Mouse (Mus musculus) liver, embryonic 14.5 days (tissue): ENCODE measurements around the gene Dennd1a. TPM values are rescaled to one million over a fixed set of nuclear protein-coding genes. Genes with fewer than 3 reads are reported as not detected.
A peak's percentile ranks its signal among the peaks of the same experiment; 100 is the strongest.

ENCODE experiments used
- ATAC-seq: fragments of 200-750 bp; cut with Nextera tagmentation; 2 replicates; pipeline ENCODE4 v1.8.0; 2017; ENCODE audit warnings: moderate number of reproducible peaks, mild to moderate bottlenecking, moderate library complexity; ENCODE audit not compliant: insufficient read depth
- DNase-seq, 3 experiments: peaks; one replicate each; pipeline ENCODE4 v3.0.0-alpha.2; 2012 to 2013; ENCODE audit warnings: low read depth in 3 of 3, low spot score in 3 of 3
- H3K27ac ChIP-seq: fragments of 300-500 bp; sonication (generic); 2 replicates; pipeline ENCODE4 v1.5.1; 2014; ENCODE audit warnings: moderate library complexity, mild to moderate bottlenecking, control low read depth, inconsistent platforms
- H3K27me3 ChIP-seq: fragments of 300-500 bp; sonication (generic); 2 replicates; pipeline ENCODE4 v1.6.1; 2014; ENCODE audit warnings: mild to moderate bottlenecking, low read length, moderate library complexity; ENCODE audit not compliant: control insufficient read depth, insufficient read depth
- H3K36me3 ChIP-seq: fragments of 300-500 bp; sonication (generic); replicated peaks from 2 replicates; pipeline ENCODE4 v1.6.1; 2014; ENCODE audit warnings: low read depth; ENCODE audit not compliant: control insufficient read depth, insufficient read depth
- H3K4me1 ChIP-seq, 2 experiments: fragments of 200-500 bp in 1 of 2; fragments of 300-500 bp in 1 of 2; sonication (generic) in 1 of 2; replicated peaks; 2 replicates each; pipeline ENCODE4 v1.6.1; 2012 to 2014; ENCODE audit warnings: antibody characterized with exemption in 1 of 2, inconsistent platforms in 1 of 2, low read length in 1 of 2; ENCODE audit not compliant: control insufficient read depth in 2 of 2, insufficient read depth in 2 of 2
- H3K4me2 ChIP-seq: fragments of 300-500 bp; sonication (generic); 2 replicates; pipeline ENCODE4 v1.6.1; 2014; ENCODE audit warnings: low read depth, mild to moderate bottlenecking, control low read depth, moderate library complexity
- H3K4me3 ChIP-seq, 2 experiments: fragments of 200-500 bp in 1 of 2; fragments of 300-500 bp in 1 of 2; sonication (generic) in 1 of 2; 2 replicates each; pipeline ENCODE4 v1.5.1; 2012 to 2014; ENCODE audit warnings: low read depth in 2 of 2, low read length in 2 of 2, mild to moderate bottlenecking in 2 of 2, control low read depth in 1 of 2, inconsistent platforms in 1 of 2, moderate library complexity in 1 of 2; ENCODE audit not compliant: insufficient read depth in 1 of 2
- H3K9ac ChIP-seq: fragments of 300-500 bp; sonication (generic); replicated peaks from 2 replicates; pipeline ENCODE4 v1.6.1; 2014; ENCODE audit warnings: mild to moderate bottlenecking, control low read depth, moderate library complexity
- H3K9me3 ChIP-seq: fragments of 300-500 bp; sonication (generic); 2 replicates; pipeline ENCODE4 v1.6.1; 2016; ENCODE audit warnings: low read length, mixed read lengths; ENCODE audit not compliant: control insufficient read depth
- CTCF ChIP-seq: IDR thresholded peaks from 2 replicates; pipeline ENCODE4 v1.5.1; 2016; ENCODE audit warnings: antibody characterized with exemption, low read depth, control low read depth
- EP300 ChIP-seq: IDR thresholded peaks from 2 replicates; pipeline ENCODE4 v1.6.1; 2016; ENCODE audit warnings: antibody characterized with exemption, low read depth
- WGBS: fragments of 180-500 bp; shearing (Covaris S2); extraction: QIAGEN DNeasy Blood & Tissue Kit; methylation state at CpG from one replicate; pipeline ENCODE4 v1.1.7; 2014; ENCODE audit not compliant: insufficient replicate concordance; 5-methylcytosine and 5-hydroxymethylcytosine counted together
- polyA plus RNA-seq, 2 experiments: library from polyadenylated mRNA; depleted of rRNA in 1 of 2; stranded (reverse) in 1 of 2; unstranded in 1 of 2; fragments of >200 nt; fragmentation: Nextera tagmentation in 1 of 2; extraction: Ambion mirVana in 1 of 2; gene quantifications; 2 replicates each; pipeline versions ENCODE4 v1.2.1 to v1.2.3; 2012 to 2014

Gene Dennd1a
- polyA plus RNA-seq, 2 experiments = 5.5 to 6.5 TPM

GRCm38 (mm10) chr2:38182283-38182682 lies 104.9 kb downstream of the Dennd1a start:
- no peaks in the 10 kb centered on the region for H3K9me3 ChIP-seq
- TF ChIP-seq CTCF = no peak
- no peak for TF ChIP-seq EP300
- H3K27ac ChIP-seq = no peak overlapping the region
- H3K27me3 ChIP-seq = no peaks in the 10 kb centered on the region
- H3K4me1 ChIP-seq = peaks cover 27 to 29% of the 10 kb centered on the region in 2 experiments
- no peak overlapping the region for H3K9ac ChIP-seq
- H3K4me2 ChIP-seq = no peak overlapping the region
- no peak for DNase-seq
- ATAC-seq = no peak
- 77% methylated on average over 1 of the region's 1 CpGs for WGBS
- no peaks in the 10 kb centered on the region for H3K36me3 ChIP-seq
- H3K4me3 ChIP-seq = no peak overlapping the region

GRCm38 (mm10) chr2:38177583-38177978 lies 109.6 kb downstream of the Dennd1a start:
- no peak for TF ChIP-seq EP300
- no peak for TF ChIP-seq CTCF
- Histone ChIP-seq H3K36me3 (no peaks in the 10 kb centered on the region), H3K27ac (no peak overlapping the region; the same call in 1 of the 2 replicates), H3K27me3 (no peaks in the 10 kb centered on the region), H3K4me1 (peaks cover 12 to 15% of the 10 kb centered on the region in 2 experiments), H3K4me2 (no peak overlapping the region), H3K4me3 (no peak overlapping the region), H3K9me3 (no peaks in the 10 kb centered on the region), H3K9ac (no peak overlapping the region)
- ATAC-seq = no peak
- DNase-seq = no peak

- Histone ChIP-seq H3K36me3 (no peaks in the 10 kb centered on the region), H3K9ac (no peak overlapping the region), H3K9me3 (no peaks in the 10 kb centered on the region), H3K27ac (no peak overlapping the region; the same call in 1 of the 2 replicates), H3K4me2 (no peak overlapping the region), H3K27me3 (no peaks in the 10 kb centered on the region), H3K4me1 (peaks cover 12 to 15% of the 10 kb centered on the region in 2 experiments), H3K4me3 (no peak overlapping the region)
- DNase-seq (no peak), ATAC-seq (peak; percentile 48; the same call in 1 of the 2 replicates)
- TF ChIP-seq EP300 = peak; percentile 56
- no peak for TF ChIP-seq CTCF
- WGBS = 39% methylated on average over 4 of the region's 4 CpGs
Observed at GRCm38 (mm10) chr2:38176870-38177582, 110.2 kb downstream of the Dennd1a start.

GRCm38 (mm10) chr2:38175276-38175675 lies 111.9 kb downstream of the Dennd1a start:
- DNase-seq (no peak), ATAC-seq (no peak)
- TF ChIP-seq EP300 (no peak), CTCF (no peak)
- H3K4me3 ChIP-seq = no peak overlapping the region
- H3K27me3 ChIP-seq = no peaks in the 10 kb centered on the region
- no peak overlapping the region for H3K4me2 ChIP-seq
- no peak overlapping the region for H3K9ac ChIP-seq
- no peak overlapping the region for H3K27ac ChIP-seq
- no peaks in the 10 kb centered on the region for H3K9me3 ChIP-seq
- no peaks in the 10 kb centered on the region for H3K36me3 ChIP-seq
- peaks cover 10 to 15% of the 10 kb centered on the region in 2 experiments for H3K4me1 ChIP-seq

GRCm38 (mm10) chr2:38168606-38169005 lies 118.6 kb downstream of the Dennd1a start:
- H3K4me3 ChIP-seq = no peak overlapping the region
- H3K9me3 ChIP-seq = no peaks in the 10 kb centered on the region
- TF ChIP-seq EP300 (no peak), CTCF (no peak)
- no peak overlapping the region for H3K27ac ChIP-seq
- 81% methylated on average over 3 of the region's 3 CpGs for WGBS
- no peak for ATAC-seq
- no peak overlapping the region for H3K4me2 ChIP-seq
- H3K27me3 ChIP-seq = no peaks in the 10 kb centered on the region
- DNase-seq = no peak
- H3K9ac ChIP-seq = no peak overlapping the region
- peaks cover 0 to 4% of the 10 kb centered on the region in 2 experiments; a peak in 3 of 4 replicates for H3K4me1 ChIP-seq
- no peaks in the 10 kb centered on the region for H3K36me3 ChIP-seq
